Mouse (Mus musculus): Measurements from ENCODE around the gene Ddx41. TPM values are rescaled to one million over a fixed set of nuclear protein-coding genes. Genes with fewer than 3 reads are reported as not detected.

The Ddx41 gene
- polyA plus RNA-seq, 1 experiment from 2014 or later = 71.4 TPM

GRCm38 (mm10) chr13:55513111-55513748 is 23.2 kb downstream of the Ddx41 start, which contains the start of gene Pdlim7:
TSS of gene Pdlim7 (minus strand) at chr13:55513676.
- ATAC-seq (ENCODE audit: low FRiP score, low read depth) = peak; percentile 72
- peaks cover 20% of the 10 kb centered on the region for H3K36me3 ChIP-seq
- peak within 1 kb of the TSS; percentile 89 for H3K9ac ChIP-seq
- no peaks in the 10 kb centered on the region for H3K27me3 ChIP-seq
- H3K9me3 ChIP-seq = no peaks in the 10 kb centered on the region
- under 1% methylated on average over 54 of the region's 55 CpGs for WGBS
- H3K4me2 ChIP-seq (replicated peaks) = peak within 1 kb of the TSS; percentile 93
- H3K27ac ChIP-seq = peak within 1 kb of the TSS; percentile 88
- H3K4me1 ChIP-seq = peaks cover 28% of the 10 kb centered on the region
- peak within 1 kb of the TSS; percentile 92 for H3K4me3 ChIP-seq

GRCm38 (mm10) chr13:55512379-55513031 is 24.0 kb downstream of the Ddx41 start:
- H3K9ac ChIP-seq = peak overlapping the region; percentile 89
- peak; percentile 54 for ATAC-seq (ENCODE audit: low FRiP score, low read depth)
- no peaks in the 10 kb centered on the region for H3K27me3 ChIP-seq
- H3K4me3 ChIP-seq = peak overlapping the region; percentile 92
- peaks cover 28% of the 10 kb centered on the region for H3K4me1 ChIP-seq
- H3K27ac ChIP-seq = peak overlapping the region; percentile 88
- WGBS = 1% methylated on average over 25 of the region's 25 CpGs
- peaks cover 27% of the 10 kb centered on the region for H3K36me3 ChIP-seq
- no peaks in the 10 kb centered on the region for H3K9me3 ChIP-seq
- H3K4me2 ChIP-seq (replicated peaks) = peak overlapping the region; percentile 93

- Histone ChIP-seq H3K9me3 (no peaks in the 10 kb centered on the region), H3K4me1 (peaks cover 28% of the 10 kb centered on the region), H3K27ac (peak overlapping the region; percentile 88), H3K4me3 (peak overlapping the region; percentile 92), H3K36me3 (peaks cover 38% of the 10 kb centered on the region), H3K27me3 (no peaks in the 10 kb centered on the region), H3K9ac (peak overlapping the region; percentile 89), H3K4me2 (replicated peaks) (peak overlapping the region; percentile 93)
- ATAC-seq (ENCODE audit: low FRiP score, low read depth) = no peak
- WGBS = 17% methylated on average over 5 of the region's 5 CpGs
Observed at GRCm38 (mm10) chr13:55511492-55511861, 25.0 kb downstream of the Ddx41 start.

GRCm38 (mm10) chr13:55510668-55511491 is 25.6 kb downstream of the Ddx41 start:
- peaks cover 28% of the 10 kb centered on the region for H3K4me1 ChIP-seq
- no peaks in the 10 kb centered on the region for H3K27me3 ChIP-seq
- peak overlapping the region; percentile 93 for H3K4me2 ChIP-seq (replicated peaks)
- H3K9me3 ChIP-seq = no peaks in the 10 kb centered on the region
- peak overlapping the region; percentile 92 for H3K4me3 ChIP-seq
- peaks cover 44% of the 10 kb centered on the region for H3K36me3 ChIP-seq
- peak overlapping the region; percentile 89 for H3K9ac ChIP-seq
- WGBS = 15% methylated on average over 6 of the region's 6 CpGs
- H3K27ac ChIP-seq = peak overlapping the region; percentile 88
- ATAC-seq (ENCODE audit: low FRiP score, low read depth) = peak; percentile 84

- ATAC-seq (ENCODE audit: low FRiP score, low read depth) = peak; percentile 16
- peak overlapping the region; percentile 88; the same call in 1 of the 2 replicates for H3K27ac ChIP-seq
- H3K9ac ChIP-seq = 0 out of 2 replicates have a peak overlapping the region, but pooled peaks have one; percentile 89
- no peaks in the 10 kb centered on the region for H3K9me3 ChIP-seq
- H3K4me2 ChIP-seq (replicated peaks) = peak overlapping the region; percentile 93
- H3K27me3 ChIP-seq = no peaks in the 10 kb centered on the region
- peaks cover 28% of the 10 kb centered on the region for H3K4me1 ChIP-seq
- peak overlapping the region; percentile 92; the same call in 1 of the 2 replicates for H3K4me3 ChIP-seq
- WGBS = 32% methylated on average over 3 of the region's 3 CpGs
- peaks cover 49% of the 10 kb centered on the region for H3K36me3 ChIP-seq
Observed at GRCm38 (mm10) chr13:55510332-55510667, 26.2 kb downstream of the Ddx41 start.

DNA sequence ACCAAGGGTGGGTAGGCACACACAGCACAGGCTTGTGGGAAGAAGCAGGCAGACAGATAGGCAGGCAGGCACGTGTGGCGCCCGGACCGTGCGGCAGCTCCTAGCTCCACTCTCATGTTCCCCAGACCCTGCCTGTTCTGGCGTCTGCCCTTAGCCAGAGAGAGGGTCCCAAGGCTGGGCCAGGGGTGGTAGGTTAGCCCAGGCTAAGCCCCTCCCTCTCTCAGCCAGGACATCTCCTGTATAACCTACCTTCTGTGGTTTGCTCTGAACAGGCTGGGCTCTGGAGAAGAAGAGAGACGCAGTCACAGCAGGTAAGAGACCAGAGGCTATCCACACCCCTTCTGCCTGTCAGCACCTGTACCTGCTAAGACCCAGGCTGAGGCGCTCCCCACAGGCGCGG is 27.9 kb downstream of the Ddx41 start:
- H3K36me3 ChIP-seq = peaks cover 67% of the 10 kb centered on the region
- peaks cover 28% of the 10 kb centered on the region for H3K4me1 ChIP-seq
- no peak overlapping the region for H3K27ac ChIP-seq
- 90% methylated on average over 10 of the region's 10 CpGs for WGBS
- no peak overlapping the region for H3K4me3 ChIP-seq
- no peaks in the 10 kb centered on the region for H3K27me3 ChIP-seq
- ATAC-seq (ENCODE audit: low FRiP score, low read depth) = no peak
- no peak overlapping the region for H3K4me2 ChIP-seq (replicated peaks)
- H3K9ac ChIP-seq = no peak overlapping the region
- H3K9me3 ChIP-seq = no peaks in the 10 kb centered on the region

GRCm38 (mm10) chr13:55507877-55508276 is 28.6 kb downstream of the Ddx41 start:
- 64% methylated on average over 11 of the region's 11 CpGs for WGBS
- H3K9ac ChIP-seq = no peak overlapping the region

DNA sequence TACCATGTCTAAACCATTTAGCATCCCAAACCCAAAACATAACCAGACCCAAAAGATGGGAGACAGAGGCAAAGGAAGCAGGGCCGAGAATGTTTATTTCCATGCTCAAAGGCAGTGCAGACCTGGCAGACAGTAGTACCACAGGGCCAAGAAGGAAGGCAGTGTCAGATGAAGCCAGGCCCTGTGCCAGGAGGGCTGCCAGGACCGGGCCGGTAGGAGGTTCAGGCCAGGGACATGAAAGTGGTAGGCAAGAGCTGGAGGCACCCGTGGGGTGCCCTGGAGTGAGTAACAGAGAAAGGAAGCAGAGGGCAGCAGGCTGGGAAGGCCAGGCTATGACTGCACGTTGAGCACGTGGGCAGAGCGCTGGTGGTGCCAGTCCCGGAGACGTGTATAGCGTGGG is 29.8 kb downstream of the Ddx41 start:
- Histone ChIP-seq H3K27me3 (no peaks in the 10 kb centered on the region), H3K4me1 (peaks cover 20% of the 10 kb centered on the region), H3K27ac (no peak overlapping the region), H3K4me3 (no peak overlapping the region), H3K4me2 (replicated peaks) (no peak overlapping the region), H3K36me3 (peaks cover 85% of the 10 kb centered on the region), H3K9me3 (no peaks in the 10 kb centered on the region), H3K9ac (0 out of 2 replicates have a peak overlapping the region, but pooled peaks have one; percentile 25)
- 91% methylated on average over 10 of the region's 10 CpGs for WGBS
- ATAC-seq (ENCODE audit: low FRiP score, low read depth) = no peak

More at GRCm38 (mm10) chr13:55507877-55508276, 28.6 kb downstream of the Ddx41 start:
- Histone ChIP-seq H3K27me3 (no peaks in the 10 kb centered on the region), H3K4me1 (peaks cover 28% of the 10 kb centered on the region), H3K4me3 (no peak overlapping the region), H3K27ac (no peak overlapping the region), H3K4me2 (replicated peaks) (no peak overlapping the region), H3K9me3 (no peaks in the 10 kb centered on the region), H3K36me3 (peaks cover 74% of the 10 kb centered on the region)
- no peak for ATAC-seq (ENCODE audit: low FRiP score, low read depth)

DNA sequence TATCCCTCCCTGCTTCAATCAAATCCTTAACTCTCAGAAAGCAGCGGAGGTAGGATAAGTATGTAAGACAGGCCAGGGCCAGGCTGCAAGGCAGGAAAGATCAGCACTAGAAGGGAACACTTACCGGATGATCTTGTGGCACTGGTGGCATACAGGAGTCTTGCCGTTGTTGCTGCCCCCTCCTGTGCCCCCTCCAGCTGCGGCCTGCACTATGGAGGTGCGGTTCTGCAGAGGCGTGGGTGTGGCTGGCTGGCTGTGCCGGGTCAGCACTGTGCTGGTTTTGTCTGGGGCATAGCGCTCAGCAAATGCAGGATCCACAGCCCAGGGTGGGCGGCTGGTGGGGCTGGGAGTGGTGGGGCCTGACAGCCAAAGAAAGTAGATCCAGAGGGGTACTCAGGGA is 30.6 kb downstream of the Ddx41 start:
- peaks cover 91% of the 10 kb centered on the region for H3K36me3 ChIP-seq
- no peak for ATAC-seq (ENCODE audit: low FRiP score, low read depth)

DNA sequence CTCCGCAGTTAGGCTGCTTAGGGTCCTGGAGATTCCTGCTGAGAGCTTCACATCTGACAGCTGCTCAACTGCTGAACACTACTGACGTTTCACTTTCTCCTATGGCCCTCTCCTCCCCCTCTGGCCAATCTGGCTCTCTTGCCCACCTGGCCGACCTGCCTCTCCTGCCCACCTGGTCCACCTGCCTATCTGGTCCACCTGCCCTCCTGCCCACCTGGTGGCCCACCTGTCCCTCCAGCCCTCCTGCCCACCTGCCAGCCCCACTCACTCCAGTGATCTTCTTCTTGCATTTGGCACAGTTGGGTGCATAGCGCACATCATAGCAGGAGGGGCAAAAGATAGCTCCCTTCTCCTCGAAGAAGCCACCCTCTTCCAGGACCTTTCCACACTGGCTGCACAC is 32.1 kb downstream of the Ddx41 start:
- Histone ChIP-seq H3K27me3 (no peaks in the 10 kb centered on the region), H3K36me3 (peaks cover 96% of the 10 kb centered on the region), H3K4me1 (no peaks in the 10 kb centered on the region), H3K27ac (no peak overlapping the region), H3K9ac (no peak overlapping the region), H3K9me3 (no peaks in the 10 kb centered on the region), H3K4me3 (no peak overlapping the region), H3K4me2 (replicated peaks) (no peak overlapping the region)
- WGBS = 84% methylated on average over 5 of the region's 5 CpGs
- no peak for ATAC-seq (ENCODE audit: low FRiP score, low read depth)

More for the DNA sequence above, 30.6 kb downstream of the Ddx41 start:
- Histone ChIP-seq H3K27ac (no peak overlapping the region), H3K4me2 (replicated peaks) (no peak overlapping the region), H3K4me3 (no peak overlapping the region), H3K27me3 (no peaks in the 10 kb centered on the region), H3K9ac (no peak overlapping the region), H3K4me1 (peaks cover 11% of the 10 kb centered on the region), H3K9me3 (no peaks in the 10 kb centered on the region)
- 96% methylated on average over 9 of the region's 9 CpGs for WGBS

DNA sequence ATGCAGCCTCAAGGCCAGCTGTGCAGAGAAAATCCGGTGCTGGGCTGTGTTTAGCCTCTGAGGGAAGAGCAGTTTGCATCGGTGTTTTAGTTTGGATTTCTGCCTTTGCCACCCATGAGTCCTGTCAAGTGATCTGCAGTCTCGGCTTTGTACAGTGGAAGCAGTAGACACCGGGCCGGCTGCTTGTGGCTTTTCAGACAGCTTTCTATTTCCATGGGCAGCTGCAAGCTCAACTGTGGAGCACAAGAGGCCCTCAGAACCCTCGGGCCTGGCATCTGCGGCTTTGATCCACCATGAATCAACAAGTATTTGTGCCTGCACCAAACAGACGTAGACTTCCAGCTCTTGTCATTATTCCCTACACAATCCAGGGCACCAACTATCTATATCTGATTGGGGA is 34.1 kb downstream of the Ddx41 start:
- H3K36me3 ChIP-seq = peaks cover 94% of the 10 kb centered on the region
- WGBS = 87% methylated on average over 8 of the region's 8 CpGs
- no peak overlapping the region for H3K9ac ChIP-seq
- no peak overlapping the region for H3K4me2 ChIP-seq (replicated peaks)
- H3K4me1 ChIP-seq = no peaks in the 10 kb centered on the region
- no peak for ATAC-seq (ENCODE audit: low FRiP score, low read depth)
- H3K27ac ChIP-seq = no peak overlapping the region
- H3K27me3 ChIP-seq = no peaks in the 10 kb centered on the region
- H3K4me3 ChIP-seq = no peak overlapping the region
- H3K9me3 ChIP-seq = no peaks in the 10 kb centered on the region

DNA sequence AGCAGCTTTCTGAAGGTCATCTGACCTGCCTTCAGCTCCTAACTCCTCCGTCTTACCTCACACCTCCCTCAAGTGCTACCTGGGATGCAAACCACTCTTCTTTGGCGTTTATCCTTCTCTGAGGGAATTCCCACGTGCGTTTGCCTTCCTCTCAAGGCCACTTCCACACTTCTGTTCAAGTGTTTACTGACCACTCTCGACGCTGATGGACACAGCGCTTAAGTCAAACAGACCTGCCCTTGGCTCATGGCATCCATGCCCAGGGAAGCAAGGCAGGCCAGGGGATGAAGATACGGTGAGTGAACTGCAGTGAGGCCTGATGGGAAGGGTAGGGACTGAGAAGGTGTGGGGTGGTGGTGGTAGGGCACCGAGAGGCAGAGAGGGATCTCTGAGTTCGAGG is 35.9 kb downstream of the Ddx41 start:
- Histone ChIP-seq H3K27me3 (no peaks in the 10 kb centered on the region), H3K4me1 (peaks cover 10% of the 10 kb centered on the region), H3K36me3 (peaks cover 78% of the 10 kb centered on the region), H3K27ac (no peak overlapping the region), H3K4me3 (no peak overlapping the region), H3K4me2 (replicated peaks) (no peak overlapping the region), H3K9ac (0 out of 2 replicates have a peak overlapping the region, but pooled peaks have one; percentile 4), H3K9me3 (no peaks in the 10 kb centered on the region)
- ATAC-seq (ENCODE audit: low FRiP score, low read depth) = no peak
- WGBS = 77% methylated on average over 10 of the region's 10 CpGs
